Mouse (Mus musculus) ES-Bruce4 (cell line): ENCODE results near the gene Ubap1. TPM values are rescaled to one million over a fixed set of nuclear protein-coding genes. Genes with fewer than 3 reads are reported as not detected.

ENCODE experiments used
- H3K27ac ChIP-seq: 2 replicates; pipeline ENCODE4 v1.5.1; 2012; ENCODE audit warnings: low read length, inconsistent platforms; ENCODE audit not compliant: insufficient read depth
- H3K27me3 ChIP-seq: 2 replicates; pipeline ENCODE4 v1.6.1; 2012; ENCODE audit warnings: mild to moderate bottlenecking, low read length, inconsistent platforms; ENCODE audit not compliant: control insufficient read depth, poor library complexity, insufficient read depth, severe bottlenecking
- H3K36me3 ChIP-seq: 2 replicates; pipeline ENCODE4 v1.6.1; 2012; ENCODE audit warnings: inconsistent platforms, mild to moderate bottlenecking, low read length, moderate library complexity; ENCODE audit not compliant: control insufficient read depth, poor library complexity, insufficient read depth, severe bottlenecking
- H3K4me1 ChIP-seq: one replicate; pipeline ENCODE4 v1.8.1; 2011; ENCODE audit warnings: low read length; ENCODE audit not compliant: control insufficient read depth, insufficient read depth
- H3K4me3 ChIP-seq: 2 replicates; pipeline ENCODE4 v1.5.1; 2011; ENCODE audit warnings: low read depth, mild to moderate bottlenecking, low read length
- H3K9ac ChIP-seq: 2 replicates; pipeline ENCODE4 v1.6.1; 2012; ENCODE audit warnings: low read depth, mild to moderate bottlenecking, inconsistent platforms; ENCODE audit not compliant: poor library complexity, severe bottlenecking
- H3K9me3 ChIP-seq: replicated peaks from 2 replicates; pipeline ENCODE4 v1.6.1; 2012; ENCODE audit warnings: mild to moderate bottlenecking, low read length, inconsistent platforms; ENCODE audit not compliant: control insufficient read depth, poor library complexity, insufficient read depth, severe bottlenecking
- CTCF ChIP-seq: IDR thresholded peaks from one replicate; pipeline ENCODE4 v1.8.1; 2011; ENCODE audit warnings: low read depth, low read length
- EP300 ChIP-seq: IDR thresholded peaks from 2 replicates; pipeline ENCODE4 v1.6.1; 2011; ENCODE audit warnings: low read depth, low read length; ENCODE audit not compliant: insufficient read depth
- POLR2A ChIP-seq: IDR thresholded peaks from one replicate; pipeline ENCODE4 v1.8.1; 2011; ENCODE audit warnings: low read length; ENCODE audit not compliant: insufficient read depth
- polyA plus RNA-seq: library from polyadenylated mRNA; stranded (reverse); fragments of >200 nt; gene quantifications from 2 replicates; pipeline ENCODE4 v1.2.4, GENCODE M21; 2011; ENCODE audit warnings: low read depth; ENCODE audit not compliant: missing spikeins, insufficient read depth, insufficient read length

Ubap1 gene
- polyA plus RNA-seq, 1 experiment: 91.6 TPM

DNA sequence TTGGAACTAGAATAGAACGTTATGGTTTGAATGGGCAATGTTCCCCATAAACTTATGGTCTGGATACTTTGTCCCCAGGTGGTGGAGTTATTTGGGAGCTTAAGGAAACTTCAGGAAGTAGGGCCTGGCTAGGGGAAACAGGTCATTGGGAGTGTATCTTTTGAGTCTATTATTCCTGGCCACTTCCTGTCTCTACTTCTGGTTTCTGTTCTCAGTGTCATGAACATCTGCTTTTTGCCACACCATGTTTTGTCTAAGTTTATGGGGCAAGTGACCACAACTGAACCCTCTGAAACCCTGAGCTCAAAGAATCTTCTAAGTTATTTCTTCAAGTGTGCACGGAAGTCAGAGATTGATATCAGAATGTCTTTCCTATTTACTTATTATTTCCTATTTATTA, 58.6 kb downstream of the Ubap1 start:
- TF ChIP-seq EP300 (no peak), CTCF (no peak), POLR2A (no peak)
- H3K36me3 ChIP-seq: peaks cover 6% of the 10 kb centered on the region

GRCm38 (mm10) chr4:41409341-41409740, 60.5 kb downstream of the Ubap1 start:
- Histone ChIP-seq H3K27me3 (no peaks in the 10 kb centered on the region), H3K27ac (no peak overlapping the region), H3K9ac (no peak overlapping the region), H3K36me3 (no peaks in the 10 kb centered on the region; the same call in 1 of the 2 replicates), H3K4me1 (peaks cover 2% of the 10 kb centered on the region), H3K4me3 (no peak overlapping the region), H3K9me3 (no peaks in the 10 kb centered on the region)
- no peak for TF ChIP-seq EP300
- TF ChIP-seq POLR2A: no peak

More for the DNA sequence above, 58.6 kb downstream of the Ubap1 start:
- Histone ChIP-seq H3K9ac (no peak overlapping the region), H3K27ac (no peak overlapping the region), H3K4me1 (peaks cover 2% of the 10 kb centered on the region), H3K27me3 (no peaks in the 10 kb centered on the region), H3K4me3 (no peak overlapping the region), H3K9me3 (no peaks in the 10 kb centered on the region)

GRCm38 (mm10) chr4:41416966-41417365, 68.2 kb downstream of the Ubap1 start:
- Histone ChIP-seq H3K27ac (no peak overlapping the region), H3K36me3 (no peaks in the 10 kb centered on the region), H3K4me1 (no peaks in the 10 kb centered on the region), H3K9ac (no peak overlapping the region), H3K4me3 (no peak overlapping the region), H3K9me3 (no peaks in the 10 kb centered on the region), H3K27me3 (no peaks in the 10 kb centered on the region)
- no peak for TF ChIP-seq CTCF
- TF ChIP-seq EP300: no peak
- no peak for TF ChIP-seq POLR2A

GRCm38 (mm10) chr4:41438931-41439330, 90.1 kb downstream of the Ubap1 start:
- Histone ChIP-seq H3K4me3 (no peak overlapping the region), H3K4me1 (no peaks in the 10 kb centered on the region), H3K36me3 (no peaks in the 10 kb centered on the region; the same call in 1 of the 2 replicates), H3K27ac (no peak overlapping the region), H3K27me3 (no peaks in the 10 kb centered on the region), H3K9me3 (no peaks in the 10 kb centered on the region), H3K9ac (no peak overlapping the region)
- TF ChIP-seq EP300: no peak
- TF ChIP-seq POLR2A: no peak
- TF ChIP-seq CTCF: no peak

Other genes with a start within 250 kb of the Ubap1 start
- 56.0 and 56.1 TPM in 2 replicates for gene Nol6, start 224.5 kb upstream of the Ubap1 start, polyA plus RNA-seq
- gene Ube2r2, start 213.3 kb upstream of the Ubap1 start, polyA plus RNA-seq: 130 and 134 TPM in 2 replicates
- gene Ubap2, start 73.9 kb upstream of the Ubap1 start, polyA plus RNA-seq: 144 TPM in 2 replicates
- gene Dcaf12, start 34.1 kb upstream of the Ubap1 start, polyA plus RNA-seq: 51.1 and 53.0 TPM in 2 replicates
- 20.3 and 25.7 TPM in 2 replicates for gene Kif24, start 115.9 kb downstream of the Ubap1 start, polyA plus RNA-seq
- gene Nudt2, start 116.2 kb downstream of the Ubap1 start, polyA plus RNA-seq: 37.4 and 38.3 TPM in 2 replicates
- gene AI464131, start 154.1 kb downstream of the Ubap1 start, polyA plus RNA-seq: 3.8 and 3.9 TPM in 2 replicates
- gene 1110017D15Rik, start 168.3 kb downstream of the Ubap1 start, polyA plus RNA-seq: not detected in 2 replicates
- gene Fam219a, start 220.5 kb downstream of the Ubap1 start, polyA plus RNA-seq: 3.8 and 4.3 TPM in 2 replicates
- 4.3 and 7.3 TPM in 2 replicates for gene Dnaic1, start 220.8 kb downstream of the Ubap1 start, polyA plus RNA-seq